Mouse (Mus musculus): Measurements from ENCODE around the gene Phf24. TPM values are rescaled to one million over a fixed set of nuclear protein-coding genes. Genes with fewer than 3 reads are reported as not detected.

The Phf24 gene
- polyA plus RNA-seq, 1 experiment from 2014 or later, result 0.31 TPM

- TF ChIP-seq CTCF (IDR thresholded peaks at IDR 0.05) (peak; percentile 94), EP300 (IDR thresholded peaks at IDR 0.05) (no peak)
- 0 out of 2 replicates have a peak, but pooled peaks cover 8% of the 10 kb centered on the region for H3K36me3 ChIP-seq (ENCODE audit: insufficient read depth, low read length)
- no peaks in the 10 kb centered on the region for H3K27me3 ChIP-seq (replicated peaks; ENCODE audit: insufficient read depth, low read length)
- H3K9me3 ChIP-seq (ENCODE audit: low read length), result no peaks in the 10 kb centered on the region
- DNase-seq (ENCODE audit: low spot score) (peak; percentile 77), ATAC-seq (no peak)
- no peak overlapping the region for H3K4me2 ChIP-seq (replicated peaks; ENCODE audit: low read depth, low read length)
- 14% methylated on average over 10 of the region's 10 CpGs for WGBS
- H3K9ac ChIP-seq (replicated peaks; ENCODE audit: low read depth), result no peak overlapping the region
- no peak overlapping the region for H3K27ac ChIP-seq (ENCODE audit: low read length)
- H3K4me3 ChIP-seq (ENCODE audit: low read depth, low read length), result no peak overlapping the region
- H3K4me1 ChIP-seq (ENCODE audit: insufficient read depth, low read depth, low read length), result 0 out of 2 replicates have a peak, but pooled peaks cover 5% of the 10 kb centered on the region
Measured at GRCm38 (mm10) chr4:42954297-42954696, 37.8 kb downstream of the Phf24 start.

- DNase-seq (ENCODE audit: low spot score), result no peak
- Histone ChIP-seq H3K27me3 (replicated peaks; ENCODE audit: insufficient read depth, low read length) (no peaks in the 10 kb centered on the region), H3K9me3 (ENCODE audit: low read length) (no peaks in the 10 kb centered on the region), H3K36me3 (ENCODE audit: insufficient read depth, low read length) (0 out of 2 replicates have a peak, but pooled peaks cover 8% of the 10 kb centered on the region), H3K9ac (replicated peaks; ENCODE audit: low read depth) (no peak overlapping the region), H3K4me2 (replicated peaks; ENCODE audit: low read depth, low read length) (no peak overlapping the region), H3K4me1 (ENCODE audit: insufficient read depth, low read depth, low read length) (0 out of 2 replicates have a peak, but pooled peaks cover 4% of the 10 kb centered on the region), H3K4me3 (ENCODE audit: low read depth, low read length) (no peak overlapping the region), H3K27ac (ENCODE audit: low read length) (no peak overlapping the region)
- 87% methylated on average over 3 of the region's 3 CpGs for WGBS
- no peak for ATAC-seq
- TF ChIP-seq CTCF (IDR thresholded peaks at IDR 0.05) (no peak), EP300 (IDR thresholded peaks at IDR 0.05) (no peak)
Measured at GRCm38 (mm10) chr4:42955200-42955599, 38.7 kb downstream of the Phf24 start.

GRCm38 (mm10) chr4:42956581-42956980, 40.1 kb downstream of the Phf24 start:
- Histone ChIP-seq H3K36me3 (ENCODE audit: insufficient read depth, low read length) (0 out of 2 replicates have a peak, but pooled peaks cover 8% of the 10 kb centered on the region), H3K27ac (ENCODE audit: low read length) (no peak overlapping the region), H3K9ac (replicated peaks; ENCODE audit: low read depth) (no peak overlapping the region), H3K4me3 (ENCODE audit: low read depth, low read length) (no peak overlapping the region), H3K4me1 (ENCODE audit: insufficient read depth, low read depth, low read length) (no peaks in the 10 kb centered on the region), H3K27me3 (replicated peaks; ENCODE audit: insufficient read depth, low read length) (no peaks in the 10 kb centered on the region), H3K9me3 (ENCODE audit: low read length) (no peaks in the 10 kb centered on the region), H3K4me2 (replicated peaks; ENCODE audit: low read depth, low read length) (no peak overlapping the region)
- ATAC-seq, result no peak
- DNase-seq (ENCODE audit: low spot score), result no peak
- WGBS, result 94% methylated on average over 17 of the region's 17 CpGs
- TF ChIP-seq CTCF (IDR thresholded peaks at IDR 0.05) (no peak), EP300 (IDR thresholded peaks at IDR 0.05) (no peak)

GRCm38 (mm10) chr4:42957306-42957705, 40.8 kb downstream of the Phf24 start:
- TF ChIP-seq EP300 (IDR thresholded peaks at IDR 0.05) (no peak), CTCF (IDR thresholded peaks at IDR 0.05) (no peak)
- no peak overlapping the region for H3K9ac ChIP-seq (replicated peaks; ENCODE audit: low read depth)
- no peak overlapping the region for H3K4me3 ChIP-seq (ENCODE audit: low read depth, low read length)
- no peaks in the 10 kb centered on the region for H3K4me1 ChIP-seq (ENCODE audit: insufficient read depth, low read depth, low read length)
- no peak overlapping the region for H3K4me2 ChIP-seq (replicated peaks; ENCODE audit: low read depth, low read length)
- WGBS, result 82% methylated on average over 11 of the region's 11 CpGs
- DNase-seq (ENCODE audit: low spot score), result no peak
- 0 out of 2 replicates have a peak, but pooled peaks cover 8% of the 10 kb centered on the region for H3K36me3 ChIP-seq (ENCODE audit: insufficient read depth, low read length)
- no peak overlapping the region for H3K27ac ChIP-seq (ENCODE audit: low read length)
- H3K27me3 ChIP-seq (replicated peaks; ENCODE audit: insufficient read depth, low read length), result no peaks in the 10 kb centered on the region
- no peaks in the 10 kb centered on the region for H3K9me3 ChIP-seq (ENCODE audit: low read length)
- no peak for ATAC-seq

GRCm38 (mm10) chr4:42957979-42958378, 41.5 kb downstream of the Phf24 start:
- H3K4me1 ChIP-seq (ENCODE audit: insufficient read depth, low read depth, low read length), result no peaks in the 10 kb centered on the region
- ATAC-seq (no peak), DNase-seq (ENCODE audit: low spot score) (no peak)
- 0 out of 2 replicates have a peak, but pooled peaks cover 8% of the 10 kb centered on the region for H3K36me3 ChIP-seq (ENCODE audit: insufficient read depth, low read length)
- no peak overlapping the region for H3K27ac ChIP-seq (ENCODE audit: low read length)
- H3K4me3 ChIP-seq (ENCODE audit: low read depth, low read length), result no peak overlapping the region
- H3K4me2 ChIP-seq (replicated peaks; ENCODE audit: low read depth, low read length), result no peak overlapping the region
- no peaks in the 10 kb centered on the region for H3K27me3 ChIP-seq (replicated peaks; ENCODE audit: insufficient read depth, low read length)
- no peak for TF ChIP-seq CTCF (IDR thresholded peaks at IDR 0.05)
- no peaks in the 10 kb centered on the region for H3K9me3 ChIP-seq (ENCODE audit: low read length)
- no peak overlapping the region for H3K9ac ChIP-seq (replicated peaks; ENCODE audit: low read depth)
- WGBS, result 79% methylated on average over 8 of the region's 8 CpGs

GRCm38 (mm10) chr4:42958942-42959341, 42.5 kb downstream of the Phf24 start:
- DNase-seq (ENCODE audit: low spot score) (no peak), ATAC-seq (no peak)
- H3K36me3 ChIP-seq (ENCODE audit: insufficient read depth, low read length), result 0 out of 2 replicates have a peak, but pooled peaks cover 8% of the 10 kb centered on the region

GRCm38 (mm10) chr4:42959382-42959781, 42.9 kb downstream of the Phf24 start:
- Histone ChIP-seq H3K27me3 (replicated peaks; ENCODE audit: insufficient read depth, low read length) (no peaks in the 10 kb centered on the region), H3K4me1 (ENCODE audit: insufficient read depth, low read depth, low read length) (no peaks in the 10 kb centered on the region), H3K9ac (replicated peaks; ENCODE audit: low read depth) (no peak overlapping the region), H3K4me2 (replicated peaks; ENCODE audit: low read depth, low read length) (no peak overlapping the region), H3K9me3 (ENCODE audit: low read length) (no peaks in the 10 kb centered on the region), H3K4me3 (ENCODE audit: low read depth, low read length) (no peak overlapping the region), H3K36me3 (ENCODE audit: insufficient read depth, low read length) (0 out of 2 replicates have a peak, but pooled peaks cover 8% of the 10 kb centered on the region), H3K27ac (ENCODE audit: low read length) (no peak overlapping the region)
- no peak for ATAC-seq
- DNase-seq (ENCODE audit: low spot score), result no peak
- WGBS, result 47% methylated on average over 4 of the region's 4 CpGs
- TF ChIP-seq EP300 (IDR thresholded peaks at IDR 0.05) (no peak), CTCF (IDR thresholded peaks at IDR 0.05) (no peak)

More at GRCm38 (mm10) chr4:42958942-42959341, 42.5 kb downstream of the Phf24 start:
- Histone ChIP-seq H3K9ac (replicated peaks; ENCODE audit: low read depth) (no peak overlapping the region), H3K4me2 (replicated peaks; ENCODE audit: low read depth, low read length) (no peak overlapping the region), H3K4me3 (ENCODE audit: low read depth, low read length) (no peak overlapping the region), H3K9me3 (ENCODE audit: low read length) (no peaks in the 10 kb centered on the region), H3K4me1 (ENCODE audit: insufficient read depth, low read depth, low read length) (no peaks in the 10 kb centered on the region), H3K27ac (ENCODE audit: low read length) (no peak overlapping the region), H3K27me3 (replicated peaks; ENCODE audit: insufficient read depth, low read length) (no peaks in the 10 kb centered on the region)
- WGBS, result 53% methylated on average over 8 of the region's 8 CpGs
- no peak for TF ChIP-seq CTCF (IDR thresholded peaks at IDR 0.05)
- TF ChIP-seq EP300 (IDR thresholded peaks at IDR 0.05), result no peak

Data from lung, postnatal 0 days (tissue).